Mouse (Mus musculus) liver, embryonic 15.5 days (tissue): ENCODE data around the gene Sh3bp2. TPM values are rescaled to one million over a fixed set of nuclear protein-coding genes. Genes with fewer than 3 reads are reported as not detected.

Experiments used
- ATAC-seq: fragments of 200-750 bp; cut with Nextera tagmentation; 2 replicates; pipeline ENCODE4 v1.8.0; 2017; ENCODE audit warnings: moderate number of reproducible peaks, mild to moderate bottlenecking, moderate library complexity; ENCODE audit not compliant: insufficient read depth
- H3K27ac ChIP-seq: fragments of 300-500 bp; sonication (generic); replicated peaks from 2 replicates; pipeline ENCODE4 v1.5.1; 2015; ENCODE audit warnings: mild to moderate bottlenecking, inconsistent platforms
- H3K27me3 ChIP-seq: fragments of 300-500 bp; sonication (generic); 2 replicates; pipeline ENCODE4 v1.6.1; 2015; ENCODE audit warnings: mild to moderate bottlenecking, inconsistent platforms
- H3K36me3 ChIP-seq: fragments of 300-500 bp; sonication (generic); replicated peaks from 2 replicates; pipeline ENCODE4 v1.6.1; 2015; ENCODE audit warnings: moderate library complexity, mild to moderate bottlenecking, inconsistent platforms
- H3K4me1 ChIP-seq: fragments of 300-500 bp; sonication (generic); replicated peaks from 2 replicates; pipeline ENCODE4 v1.6.1; 2015; ENCODE audit warnings: inconsistent platforms
- H3K4me2 ChIP-seq: fragments of 300-500 bp; sonication (generic); 2 replicates; pipeline ENCODE4 v1.6.1; 2015; ENCODE audit warnings: moderate library complexity, mild to moderate bottlenecking, inconsistent platforms
- H3K4me3 ChIP-seq: fragments of 300-500 bp; sonication (generic); replicated peaks from 2 replicates; pipeline ENCODE4 v1.5.1; 2015; ENCODE audit warnings: mild to moderate bottlenecking, inconsistent platforms
- H3K9ac ChIP-seq: fragments of 300-500 bp; sonication (generic); 2 replicates; pipeline ENCODE4 v1.6.1; 2015; ENCODE audit warnings: moderate library complexity, mild to moderate bottlenecking, inconsistent platforms
- H3K9me3 ChIP-seq: fragments of 300-500 bp; sonication (generic); replicated peaks from 2 replicates; pipeline ENCODE4 v1.6.1; 2016; ENCODE audit warnings: inconsistent platforms
- WGBS: fragments of 180-500 bp; shearing (Covaris S2); methylation state at CpG from one replicate; pipeline ENCODE4 v1.1.7; 2015; ENCODE audit warnings: mixed read lengths; ENCODE audit not compliant: insufficient replicate concordance; 5-methylcytosine and 5-hydroxymethylcytosine counted together
- polyA plus RNA-seq: library from polyadenylated mRNA; unstranded; fragments of >200 nt; fragmentation: Nextera tagmentation; extraction: Ambion mirVana; gene quantifications from 2 replicates; pipeline ENCODE4 v1.2.1, GENCODE M21; 2015

Sh3bp2 gene
- polyA plus RNA-seq = 3.7 and 5.5 TPM in 2 replicates

- Histone ChIP-seq H3K27me3 (0 out of 2 replicates have a peak, but pooled peaks cover 15% of the 10 kb centered on the region), H3K27ac (peak within 1 kb of the TSS; percentile 70), H3K9me3 (no peaks in the 10 kb centered on the region), H3K4me3 (peak within 1 kb of the TSS; percentile 71), H3K4me1 (peaks cover 62% of the 10 kb centered on the region), H3K4me2 (peak within 1 kb of the TSS; percentile 89), H3K36me3 (no peaks in the 10 kb centered on the region), H3K9ac (peak within 1 kb of the TSS; percentile 66)
- peak; percentile 92 for ATAC-seq
- WGBS = 1% methylated on average over 38 of the region's 38 CpGs
Observed at GRCm38 (mm10) chr5:34525663-34526476, at the start of gene Sh3bp2. TSS of gene Sh3bp2 (plus strand) at chr5:34525838.

GRCm38 (mm10) chr5:34480926-34481325 lies 44.7 kb upstream of the Sh3bp2 start:
- H3K36me3 ChIP-seq = peaks cover 61% of the 10 kb centered on the region
- no peaks in the 10 kb centered on the region for H3K9me3 ChIP-seq
- H3K27ac ChIP-seq = no peak overlapping the region
- no peaks in the 10 kb centered on the region for H3K4me1 ChIP-seq
- WGBS = 73% methylated on average over 3 of the region's 3 CpGs
- H3K9ac ChIP-seq = no peak overlapping the region
- no peak overlapping the region for H3K4me3 ChIP-seq
- no peak for ATAC-seq
- no peak overlapping the region for H3K4me2 ChIP-seq
- no peaks in the 10 kb centered on the region for H3K27me3 ChIP-seq

GRCm38 (mm10) chr5:34485731-34486130 lies 39.9 kb upstream of the Sh3bp2 start:
- Histone ChIP-seq H3K36me3 (peaks cover 26% of the 10 kb centered on the region), H3K27me3 (no peaks in the 10 kb centered on the region), H3K9ac (no peak overlapping the region), H3K4me2 (no peak overlapping the region), H3K9me3 (no peaks in the 10 kb centered on the region), H3K4me3 (no peak overlapping the region), H3K27ac (no peak overlapping the region), H3K4me1 (no peaks in the 10 kb centered on the region)
- no peak for ATAC-seq
- WGBS = 79% methylated on average over 15 of the region's 15 CpGs

DNA sequence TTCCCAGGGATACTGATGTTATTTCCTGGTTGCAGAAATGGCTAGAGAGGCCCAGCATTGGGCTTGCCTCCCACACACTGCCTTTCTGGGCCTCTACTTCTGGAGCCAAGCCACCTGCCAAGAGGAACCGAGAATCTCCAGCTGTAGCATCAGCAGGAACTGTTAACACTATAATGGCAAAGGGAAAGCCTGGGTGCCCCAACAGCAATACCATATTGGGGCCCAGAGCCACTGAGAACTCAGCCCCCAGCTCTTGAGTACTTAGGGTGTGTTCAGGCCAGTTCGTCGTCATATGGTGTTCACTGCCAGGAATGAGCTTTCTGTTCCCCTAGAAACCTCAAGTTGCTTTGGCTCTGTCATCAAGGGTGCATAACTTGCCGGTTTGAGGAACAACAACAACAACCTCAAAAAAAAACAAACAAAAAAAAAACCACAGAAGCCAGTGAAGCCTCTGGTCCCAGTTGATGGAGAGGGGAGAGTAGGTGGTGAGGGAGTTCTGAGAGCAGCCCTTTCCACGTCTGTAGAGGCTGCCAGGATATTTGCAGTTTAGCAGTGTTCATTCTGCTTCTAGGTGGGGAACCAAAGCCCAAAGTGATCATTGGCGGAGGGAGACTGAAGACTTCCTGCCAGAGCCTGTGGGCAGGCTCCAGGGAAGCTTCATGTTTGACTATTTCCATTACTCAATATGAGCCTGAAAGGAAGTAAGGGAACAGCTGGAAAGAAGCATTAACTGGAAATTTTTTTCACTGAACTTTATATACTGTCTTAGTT lies 38.1 kb upstream of the Sh3bp2 start:
- 61% methylated on average over 6 of the region's 6 CpGs for WGBS
- ATAC-seq = no peak

DNA sequence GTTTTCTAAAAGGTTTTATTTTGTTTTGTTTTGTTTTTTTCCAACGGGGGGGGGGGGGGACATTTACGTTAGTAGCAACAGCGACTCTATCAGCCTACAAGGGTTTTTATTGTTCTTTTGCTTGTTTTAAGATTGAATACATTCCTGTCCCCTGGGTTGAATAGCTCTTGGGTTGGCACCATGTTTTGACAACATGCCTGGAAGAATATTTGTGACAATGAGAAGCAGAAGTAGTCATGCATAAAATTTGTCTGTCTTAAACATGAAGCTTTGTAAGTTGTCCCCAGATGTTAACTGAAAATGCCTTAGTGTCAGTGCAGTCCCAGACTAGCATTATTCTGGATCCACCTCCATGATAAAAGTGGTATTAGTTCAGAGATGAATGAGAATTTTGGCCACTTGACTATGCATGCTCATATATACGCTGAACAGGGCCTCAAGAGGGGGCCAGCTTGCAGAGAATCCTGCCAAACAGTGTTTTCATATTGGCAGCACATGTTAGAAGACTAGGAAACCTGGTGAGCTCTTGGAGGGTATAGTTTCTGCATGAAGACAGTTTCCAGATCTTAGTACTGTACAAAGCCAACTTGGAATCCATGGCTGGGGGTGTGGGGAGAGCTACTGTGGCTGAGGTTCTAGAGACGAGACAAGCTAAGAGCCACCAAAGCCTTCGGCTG lies 36.8 kb upstream of the Sh3bp2 start:
- H3K4me1 ChIP-seq = no peaks in the 10 kb centered on the region
- H3K4me2 ChIP-seq = no peak overlapping the region
- H3K9me3 ChIP-seq = no peaks in the 10 kb centered on the region
- no peak overlapping the region for H3K4me3 ChIP-seq
- no peak overlapping the region for H3K27ac ChIP-seq
- no peaks in the 10 kb centered on the region for H3K27me3 ChIP-seq
- peaks cover 12% of the 10 kb centered on the region; the same call in 1 of the 2 replicates for H3K36me3 ChIP-seq
- WGBS = 74% methylated on average over 6 of the region's 6 CpGs
- ATAC-seq = no peak
- H3K9ac ChIP-seq = no peak overlapping the region

More for the DNA sequence above, 38.1 kb upstream of the Sh3bp2 start:
- Histone ChIP-seq H3K4me1 (no peaks in the 10 kb centered on the region), H3K9ac (no peak overlapping the region), H3K9me3 (no peaks in the 10 kb centered on the region), H3K4me2 (no peak overlapping the region), H3K27ac (no peak overlapping the region), H3K4me3 (no peak overlapping the region), H3K36me3 (peaks cover 12% of the 10 kb centered on the region; the same call in 1 of the 2 replicates), H3K27me3 (no peaks in the 10 kb centered on the region)

DNA sequence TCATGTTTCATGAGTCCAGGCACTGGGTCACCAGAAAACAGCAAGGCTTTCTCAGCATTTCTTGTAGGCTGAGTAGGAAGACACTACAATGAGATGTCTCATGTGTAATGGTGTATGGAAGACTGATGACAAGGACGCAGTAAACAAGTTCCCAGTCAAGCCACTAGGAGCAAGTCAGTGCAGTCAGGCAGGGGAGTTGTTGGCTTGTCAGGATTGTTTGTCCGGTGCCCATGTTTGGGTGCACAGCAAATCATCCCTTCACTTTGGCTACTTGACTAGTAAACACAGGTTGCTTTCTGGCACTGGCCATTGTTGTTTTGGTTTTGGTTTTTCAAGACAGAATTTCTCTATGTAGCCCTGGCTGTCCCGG lies 36.2 kb upstream of the Sh3bp2 start:
- no peak overlapping the region for H3K4me2 ChIP-seq
- WGBS = 80% methylated on average over 3 of the region's 3 CpGs
- no peak overlapping the region for H3K4me3 ChIP-seq
- no peak for ATAC-seq
- no peaks in the 10 kb centered on the region for H3K9me3 ChIP-seq
- no peak overlapping the region for H3K27ac ChIP-seq
- no peaks in the 10 kb centered on the region for H3K27me3 ChIP-seq
- H3K4me1 ChIP-seq = no peaks in the 10 kb centered on the region
- H3K36me3 ChIP-seq = peaks cover 12% of the 10 kb centered on the region; the same call in 1 of the 2 replicates
- H3K9ac ChIP-seq = no peak overlapping the region

GRCm38 (mm10) chr5:34496745-34497144 lies 28.9 kb upstream of the Sh3bp2 start:
- H3K9ac ChIP-seq = no peak overlapping the region
- H3K36me3 ChIP-seq = 0 out of 2 replicates have a peak, but pooled peaks cover 3% of the 10 kb centered on the region
- ATAC-seq = peak; percentile 63; the same call in 1 of the 2 replicates
- no peaks in the 10 kb centered on the region for H3K9me3 ChIP-seq
- 70% methylated on average over 6 of the region's 6 CpGs for WGBS
- H3K4me1 ChIP-seq = peaks cover 10% of the 10 kb centered on the region; the same call in 1 of the 2 replicates
- H3K4me2 ChIP-seq = no peak overlapping the region
- no peak overlapping the region for H3K4me3 ChIP-seq
- H3K27me3 ChIP-seq = no peaks in the 10 kb centered on the region
- H3K27ac ChIP-seq = no peak overlapping the region

DNA sequence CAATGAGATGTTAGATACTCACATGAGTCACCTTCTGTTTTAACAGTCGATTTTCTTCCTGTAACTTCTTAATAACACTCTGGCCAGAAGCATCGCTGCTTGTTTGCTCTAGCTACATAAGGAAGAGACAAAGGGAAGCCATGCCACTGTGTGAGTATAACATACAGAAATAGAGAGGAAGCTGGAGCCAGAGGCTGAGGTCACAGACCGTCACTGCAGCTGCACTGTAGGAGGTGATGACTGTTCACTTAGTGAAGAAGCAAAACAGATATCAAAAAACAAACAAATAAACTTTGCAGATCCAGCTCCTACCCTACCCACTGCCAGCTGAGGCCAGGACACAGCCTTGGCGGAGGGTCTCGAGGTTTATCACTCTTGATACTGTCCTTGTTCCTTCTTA lies 24.8 kb upstream of the Sh3bp2 start:
- no peaks in the 10 kb centered on the region for H3K9me3 ChIP-seq

GRCm38 (mm10) chr5:34501588-34501987 lies 24.1 kb upstream of the Sh3bp2 start:
- Histone ChIP-seq H3K4me2 (no peak overlapping the region), H3K27me3 (no peaks in the 10 kb centered on the region), H3K36me3 (0 out of 2 replicates have a peak, but pooled peaks cover 3% of the 10 kb centered on the region), H3K27ac (no peak overlapping the region), H3K9me3 (no peaks in the 10 kb centered on the region), H3K4me3 (no peak overlapping the region), H3K4me1 (peaks cover 6% of the 10 kb centered on the region; the same call in 1 of the 2 replicates), H3K9ac (no peak overlapping the region)
- WGBS = 71% methylated on average over 3 of the region's 3 CpGs
- ATAC-seq = no peak

More for the DNA sequence above, 24.8 kb upstream of the Sh3bp2 start:
- no peak overlapping the region for H3K27ac ChIP-seq
- H3K9ac ChIP-seq = no peak overlapping the region
- H3K4me1 ChIP-seq = peaks cover 10% of the 10 kb centered on the region; the same call in 1 of the 2 replicates
- no peak for ATAC-seq
- H3K27me3 ChIP-seq = no peaks in the 10 kb centered on the region
- WGBS = 70% methylated on average over 5 of the region's 5 CpGs
- H3K4me3 ChIP-seq = no peak overlapping the region
- H3K36me3 ChIP-seq = 0 out of 2 replicates have a peak, but pooled peaks cover 3% of the 10 kb centered on the region
- H3K4me2 ChIP-seq = no peak overlapping the region

- Histone ChIP-seq H3K36me3 (0 out of 2 replicates have a peak, but pooled peaks cover 3% of the 10 kb centered on the region), H3K4me3 (no peak overlapping the region), H3K4me1 (0 out of 2 replicates have a peak, but pooled peaks cover 4% of the 10 kb centered on the region), H3K27ac (no peak overlapping the region), H3K27me3 (no peaks in the 10 kb centered on the region), H3K4me2 (no peak overlapping the region), H3K9me3 (no peaks in the 10 kb centered on the region), H3K9ac (no peak overlapping the region)
- WGBS = 81% methylated on average over 1 of the region's 1 CpGs
- ATAC-seq = no peak
Observed at GRCm38 (mm10) chr5:34502411-34502810, 23.2 kb upstream of the Sh3bp2 start.
